15 mouse cellular contexts compared by ENCODE assay signal in the genomic region with DNA sequence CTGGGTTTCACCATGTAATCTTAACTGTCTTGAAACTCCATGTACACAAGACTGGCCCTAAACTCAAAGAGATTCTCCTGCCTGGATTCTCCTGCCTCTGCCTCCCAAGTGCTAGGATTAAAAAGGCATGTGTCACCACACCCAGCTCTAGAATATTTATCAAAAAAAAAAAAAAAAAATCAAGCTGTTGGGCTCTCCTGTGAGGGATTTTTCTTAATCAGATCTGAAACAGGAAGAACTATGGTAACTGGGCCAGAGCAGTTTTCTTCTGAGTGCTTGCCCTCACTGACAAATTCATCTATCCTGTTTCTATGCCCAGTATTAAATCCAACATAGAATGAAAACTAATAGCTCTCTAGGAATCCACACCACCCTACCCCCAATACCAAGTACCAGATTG.
"Had no signal": no experiment of that assay in that cellular context is flagged by ENCODE, and none has a peak within 500 bp of the region (broad histone marks: within the 10 kb centered on the region; RNA-seq: fewer than 3 reads in every experiment).

No protein-coding gene starts in this region.

- H3K27me3 ChIP-seq: limb, embryonic 13.5 days; midbrain, embryonic 13.5 days had no signal

- H3K9me3 ChIP-seq: limb, embryonic 10.5 days; limb, embryonic 13.5 days; midbrain, embryonic 13.5 days had no signal

- H3K4me2 ChIP-seq: limb, embryonic 13.5 days; lung, embryonic 14.5 days; midbrain, embryonic 13.5 days had no signal

- H3K4me1 ChIP-seq: limb, embryonic 10.5 days; limb, embryonic 13.5 days; midbrain, embryonic 13.5 days had no signal

- H3K36me3 ChIP-seq: limb, embryonic 10.5 days; limb, embryonic 13.5 days; midbrain, embryonic 13.5 days had no signal

- ATAC-seq: intestine, embryonic 16.5 days; lung, postnatal 0 days; midbrain, embryonic 13.5 days had no signal

- H3K27ac ChIP-seq: limb, embryonic 10.5 days; limb, embryonic 13.5 days; macrophage; midbrain, embryonic 13.5 days; stomach, postnatal 0 days had no signal

- H3K9ac ChIP-seq: limb, embryonic 13.5 days; lung, embryonic 14.5 days; midbrain, embryonic 13.5 days had no signal

- H3K4me3 ChIP-seq: limb, embryonic 10.5 days; limb, embryonic 13.5 days; midbrain, embryonic 13.5 days had no signal

- DNase-seq: kidney, adult 18-20 months; kidney, adult 9 months; kidney, postnatal 14 days; kidney, postnatal 4 days; lung, embryonic 14.5 days; thymus, adult 2 months; thymus, postnatal 14 days; thymus, postnatal 4 days had no signal
